Mouse (Mus musculus) heart, adult 11 months (tissue): ENCODE measurements around the gene Cab39.
A peak's percentile ranks its signal among the peaks of the same experiment; 100 is the strongest.

ENCODE experiments used
- DNase-seq: peaks from one replicate; pipeline ENCODE4 v3.0.0; 2022

Cab39 gene

DNA sequence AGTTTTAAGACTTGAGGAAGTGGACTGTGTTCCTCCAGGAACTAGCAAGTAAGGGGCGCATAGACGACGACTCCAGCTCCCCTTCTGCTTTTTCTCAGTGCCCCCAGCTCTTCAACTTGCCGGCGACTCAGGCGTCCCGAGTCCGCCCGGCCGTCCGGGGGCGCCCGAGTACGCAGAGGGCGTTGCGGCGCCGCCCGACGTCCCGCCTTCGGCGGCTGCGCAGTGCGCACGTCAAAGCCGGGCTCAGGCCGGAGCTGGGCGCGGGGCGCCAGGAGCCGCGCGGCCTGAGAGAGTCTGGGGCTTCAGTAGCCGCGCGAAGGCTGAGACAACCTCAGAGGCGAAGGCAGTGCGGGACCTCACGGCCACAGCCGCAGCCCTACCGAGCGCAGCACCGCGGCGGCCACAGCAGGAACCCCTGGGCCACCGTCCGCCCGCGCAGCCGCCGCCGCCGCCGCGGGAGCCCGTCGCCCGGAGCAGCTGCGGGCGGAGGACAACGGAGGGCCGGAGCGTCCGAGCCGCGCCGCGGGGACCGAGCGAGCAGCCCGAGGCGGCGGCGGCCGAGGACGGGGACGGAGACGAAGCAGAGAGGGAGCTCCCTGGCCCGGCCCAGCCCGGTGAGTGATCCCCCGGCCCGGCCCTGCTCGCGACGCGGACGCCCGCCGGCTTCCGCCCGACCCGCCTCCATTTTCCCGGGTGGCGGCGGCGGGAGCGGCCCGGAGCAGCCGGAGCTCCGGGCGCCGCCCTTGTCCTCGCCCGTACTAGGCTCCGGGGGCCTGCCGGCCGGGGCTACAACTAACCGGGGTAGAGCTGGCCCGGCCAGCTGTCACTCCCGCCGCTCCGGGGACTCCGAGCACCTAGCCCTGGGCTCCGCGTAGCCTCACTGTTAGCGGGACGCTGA, at the start of gene Cab39:
TSS of gene Cab39 (plus strand) at position 234 of the 898 bp plus-strand sequence.
- peak; percentile 99 for DNase-seq

DNA sequence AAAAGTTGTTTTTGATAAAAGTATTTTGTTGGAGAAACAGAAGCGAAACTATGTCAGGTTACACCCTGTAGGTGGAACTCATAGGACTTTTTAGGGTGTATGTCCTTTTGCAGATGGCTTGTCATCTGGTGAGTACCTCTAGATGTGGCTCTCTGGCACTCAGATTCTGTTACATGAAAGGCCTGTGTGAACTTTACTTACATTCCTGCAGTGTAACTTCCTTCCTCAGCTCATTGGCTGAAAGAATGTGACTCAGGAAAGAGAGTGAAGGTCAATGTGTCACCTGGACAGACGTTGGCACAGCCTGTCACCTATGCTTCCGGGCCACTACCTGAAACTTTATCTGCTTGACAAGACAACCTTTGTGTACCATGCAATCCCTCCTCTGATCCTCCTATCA, 48.7 kb upstream of the Cab39 start:
- DNase-seq, result no peak

DNA sequence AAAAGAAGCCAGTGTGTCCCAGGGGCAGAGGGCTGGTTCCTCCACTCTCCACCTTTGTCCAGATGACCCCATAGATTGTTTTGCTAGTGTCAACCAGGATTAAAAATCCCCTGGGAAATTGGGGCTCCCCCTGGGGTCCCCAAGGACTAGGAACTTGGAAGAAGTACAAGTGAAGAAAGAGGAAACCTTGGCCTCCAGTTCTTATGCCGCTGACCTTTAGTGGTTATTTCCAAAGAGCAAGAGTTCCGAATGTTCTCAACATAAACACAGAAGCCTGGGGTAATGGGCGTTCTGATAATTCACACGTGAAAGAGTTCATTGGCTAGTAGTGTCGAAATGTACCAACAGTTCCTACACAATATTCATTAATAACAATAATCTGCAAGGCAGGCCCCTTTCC, 46.7 kb upstream of the Cab39 start:
- no peak for DNase-seq

DNA sequence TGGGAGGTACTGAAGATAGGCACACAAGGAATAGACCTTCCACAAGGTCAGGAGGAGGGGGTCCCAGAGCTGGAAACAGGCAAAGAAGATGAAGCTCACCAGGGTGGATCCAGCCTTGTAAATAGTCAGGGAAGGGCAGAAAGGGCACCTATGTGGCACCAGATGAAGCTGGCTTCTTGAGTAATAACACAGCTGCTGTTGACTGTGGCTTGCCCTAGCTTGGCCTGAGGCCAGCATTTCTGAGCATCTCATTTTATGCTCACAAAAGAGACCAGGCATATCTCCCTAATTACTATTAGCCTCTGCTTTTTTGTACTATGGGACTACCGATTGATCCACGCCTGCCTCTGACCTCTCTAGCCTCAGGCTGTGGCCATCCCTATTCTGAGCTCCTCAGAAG, 43.4 kb upstream of the Cab39 start:
- DNase-seq, result no peak

GRCm38 (mm10) chr1:85750650-85751049, 42.6 kb upstream of the Cab39 start:
- DNase-seq, result no peak

GRCm38 (mm10) chr1:85751494-85751893, 41.7 kb upstream of the Cab39 start:
- DNase-seq, result peak; percentile 98

GRCm38 (mm10) chr1:85751932-85752680, 41.1 kb upstream of the Cab39 start:
- no peak for DNase-seq

GRCm38 (mm10) chr1:85757531-85758230, 35.6 kb upstream of the Cab39 start:
- DNase-seq, result no peak

- peak; percentile 95 for DNase-seq
Measured at GRCm38 (mm10) chr1:85758231-85758968, 34.8 kb upstream of the Cab39 start.

DNA sequence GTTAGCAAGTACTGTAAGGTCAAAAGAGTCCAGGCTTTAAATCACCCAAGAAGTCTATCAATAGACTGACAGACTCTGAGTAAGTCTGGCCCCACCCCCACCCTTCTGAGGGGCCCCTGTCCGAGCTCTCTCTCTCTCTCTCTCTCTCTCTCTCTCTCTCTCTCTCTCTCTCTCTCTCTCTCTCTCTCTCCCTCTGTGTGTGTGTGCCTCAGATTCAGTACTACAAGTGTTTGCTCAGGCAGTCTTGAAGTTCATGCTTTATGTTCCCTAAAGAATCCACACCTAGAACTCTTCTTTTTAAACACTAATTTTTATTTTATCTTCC, 34.3 kb upstream of the Cab39 start:
- no peak for DNase-seq

DNA sequence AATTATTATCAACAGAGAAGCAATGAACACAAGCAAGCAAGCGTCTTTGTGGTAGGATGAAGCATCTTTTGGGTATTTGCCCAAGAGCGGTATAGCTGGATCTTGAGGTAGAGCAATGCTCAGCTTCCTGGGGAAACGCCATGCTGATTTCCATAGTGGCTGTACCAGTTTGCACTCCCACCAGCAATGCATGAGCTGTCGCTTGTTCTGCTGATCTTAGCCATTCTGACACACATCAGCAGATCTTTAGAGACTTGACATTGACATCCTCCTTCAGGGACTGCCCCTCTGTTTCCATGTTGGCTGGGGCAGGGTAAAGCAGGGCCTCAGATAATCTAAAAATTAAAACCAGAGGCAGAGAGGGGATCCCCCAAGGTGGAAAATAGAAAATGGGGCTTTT, 31.6 kb upstream of the Cab39 start:
- DNase-seq, result no peak

GRCm38 (mm10) chr1:85763386-85763785, 29.9 kb upstream of the Cab39 start:
- DNase-seq, result no peak

DNA sequence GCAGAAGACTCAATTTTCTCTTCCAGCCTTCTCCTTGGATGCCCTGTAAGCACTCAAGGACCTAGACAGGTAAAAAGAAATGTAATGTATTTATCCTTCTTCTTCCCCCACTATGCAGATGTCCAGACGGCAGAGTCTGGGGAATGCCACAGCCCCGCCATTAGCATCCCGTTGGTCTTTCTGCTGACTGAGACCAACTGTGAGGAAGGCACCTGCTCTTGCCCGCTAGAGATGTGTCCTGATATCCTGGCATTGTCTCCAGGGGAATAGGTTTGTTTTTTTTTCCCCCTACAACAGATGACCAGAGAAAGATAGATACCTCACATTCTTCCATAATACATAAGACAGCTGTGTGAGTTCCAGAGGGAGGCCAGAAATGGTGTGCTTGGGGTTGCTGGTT, 28.9 kb upstream of the Cab39 start:
- no peak for DNase-seq

- DNase-seq, result no peak
Measured at GRCm38 (mm10) chr1:85766120-85766519, 27.1 kb upstream of the Cab39 start.

GRCm38 (mm10) chr1:85767754-85768153, 25.5 kb upstream of the Cab39 start:
- DNase-seq, result no peak

GRCm38 (mm10) chr1:85771976-85772375, 21.3 kb upstream of the Cab39 start:
- no peak for DNase-seq

- peak; percentile 92 for DNase-seq
Measured at GRCm38 (mm10) chr1:85775136-85775535, 18.1 kb upstream of the Cab39 start.

DNA sequence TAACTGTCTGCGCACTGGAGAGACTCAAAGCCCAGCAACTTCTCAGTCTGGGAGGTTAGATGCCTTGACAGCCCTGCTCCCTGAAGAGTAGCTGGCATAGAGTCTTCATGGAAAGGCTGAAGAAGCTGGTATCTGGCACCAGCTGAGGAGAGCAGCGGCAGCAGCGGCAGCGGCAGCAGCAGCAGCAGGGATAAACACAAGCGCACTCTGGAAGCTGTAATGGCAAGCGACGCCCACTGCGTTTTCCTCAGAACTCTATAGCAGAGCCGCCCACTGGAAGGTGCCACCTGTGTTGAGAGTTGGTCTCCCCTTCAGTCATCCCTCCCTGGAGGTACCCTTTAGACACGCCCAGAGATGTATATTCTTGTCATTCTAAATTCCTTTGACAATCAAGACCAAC, 17.1 kb upstream of the Cab39 start:
- peak; percentile 75 for DNase-seq

DNA sequence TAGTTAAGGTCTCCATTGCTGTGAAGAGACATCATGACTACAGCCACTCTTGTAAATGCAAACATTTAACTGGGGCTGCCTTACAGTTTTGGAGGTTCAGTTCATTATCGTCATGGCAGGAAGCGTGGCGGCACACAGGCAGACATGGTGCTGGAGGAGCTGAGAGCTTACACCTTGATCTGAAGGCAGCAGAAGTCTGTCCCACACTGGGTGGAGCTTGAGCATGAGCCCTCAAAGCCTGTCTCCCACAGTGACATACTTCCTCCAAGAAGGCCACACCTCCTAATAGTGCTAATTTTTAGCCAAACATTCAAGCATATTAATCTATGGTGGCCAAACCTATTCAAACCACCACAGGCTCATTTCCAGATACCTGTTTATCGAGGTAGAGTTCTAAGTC, 14.8 kb upstream of the Cab39 start, which contains the start of gene A630001G21Rik:
TSS of gene A630001G21Rik (minus strand) at position 208 of the 400 bp plus-strand sequence.
- DNase-seq, result peak; percentile 61

GRCm38 (mm10) chr1:85779012-85779411, 14.2 kb upstream of the Cab39 start:
- peak; percentile 80 for DNase-seq

- peak; percentile 53 for DNase-seq
Measured at GRCm38 (mm10) chr1:85779428-85780180, 13.6 kb upstream of the Cab39 start.

GRCm38 (mm10) chr1:85790565-85790964, 2.7 kb upstream of the Cab39 start:
- peak; percentile 66 for DNase-seq
